Mouse (Mus musculus) ZHBTc4 (cell line): Measurements from ENCODE around the gene Myof.

Experiments used
- DNase-seq: peaks from one replicate; pipeline ENCODE4 v3.0.0-alpha.2; 2011; ENCODE audit warnings: low read depth, low spot score

Gene Myof

DNA sequence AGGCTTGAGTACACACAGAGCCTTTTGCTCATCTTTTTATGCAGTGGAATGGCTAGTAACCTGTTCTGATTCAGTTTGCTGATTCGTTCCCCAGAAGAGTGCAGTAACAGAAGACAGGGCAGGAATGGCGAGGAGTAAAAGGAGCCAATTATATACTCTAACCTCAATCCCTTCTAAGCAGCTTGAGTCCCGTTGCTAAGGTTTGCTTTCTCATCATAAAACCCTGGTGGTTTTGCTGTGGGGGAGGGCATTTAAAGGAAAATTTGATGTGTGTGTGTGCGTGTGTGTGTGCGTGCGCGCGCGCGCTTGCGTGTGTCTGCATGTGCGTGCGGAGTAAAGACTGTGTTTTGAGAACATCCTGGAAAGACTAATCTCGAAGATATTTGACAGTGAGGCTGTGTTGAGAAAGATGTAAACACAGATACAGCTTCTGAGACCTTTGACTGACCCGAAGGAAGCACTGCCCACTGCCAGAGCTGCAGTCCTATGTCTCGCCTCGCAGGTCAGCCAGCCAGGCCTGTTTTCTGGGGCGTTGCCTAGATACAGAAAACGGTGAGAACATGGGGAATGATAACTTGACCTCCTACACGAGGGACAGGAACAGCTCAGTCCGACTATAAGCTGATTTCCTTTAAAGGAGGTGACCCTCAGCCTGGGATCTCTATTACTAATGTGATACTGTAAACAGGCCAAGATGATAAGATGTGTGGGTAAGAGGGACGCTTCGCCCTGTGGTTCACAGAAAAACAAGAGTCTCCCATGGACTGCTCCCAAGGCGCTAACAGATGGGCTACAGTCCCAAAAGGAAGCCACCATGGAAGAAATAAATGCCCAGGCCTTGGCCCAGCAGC, 39.5 kb downstream of the Myof start:
- no peak for DNase-seq

DNA sequence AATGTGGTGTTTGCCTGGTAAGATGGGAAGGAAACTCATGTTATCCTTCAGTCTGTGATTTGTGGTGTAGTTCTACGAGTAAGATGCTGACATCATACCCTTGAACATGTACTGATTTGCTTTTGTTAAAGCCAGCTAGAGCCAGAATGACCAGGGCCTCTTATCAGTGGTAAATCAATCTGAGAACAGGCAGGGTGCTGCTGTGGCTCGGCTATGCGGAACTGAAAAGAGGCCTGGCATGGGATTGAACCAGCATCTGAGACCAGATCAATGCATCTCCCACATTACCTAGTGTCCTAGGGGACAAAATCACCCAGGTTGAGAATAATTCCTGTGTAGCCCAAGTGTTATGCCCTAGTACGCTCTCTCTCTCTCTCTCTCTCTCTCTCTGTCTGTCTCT, 40.6 kb downstream of the Myof start:
- DNase-seq, result no peak

DNA sequence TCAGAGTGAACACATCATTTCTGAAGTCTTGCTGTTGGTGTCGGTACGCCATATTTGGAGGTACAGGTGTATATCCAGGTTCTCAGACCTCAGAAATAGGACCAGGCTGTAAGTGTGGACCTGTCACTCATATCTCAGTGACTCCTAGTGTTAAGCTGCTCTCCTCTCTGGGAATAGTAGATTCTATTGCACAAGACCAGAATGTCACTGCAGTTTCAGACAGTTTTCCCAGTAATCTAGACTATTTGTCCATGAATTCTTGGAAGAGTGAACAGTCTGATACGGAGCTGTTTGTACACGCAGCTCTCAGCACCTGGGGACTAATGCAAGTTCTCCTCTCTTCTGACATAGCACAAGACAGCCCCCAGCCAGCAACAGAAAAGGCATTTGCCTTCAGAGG, 42.4 kb downstream of the Myof start:
- DNase-seq, result no peak

DNA sequence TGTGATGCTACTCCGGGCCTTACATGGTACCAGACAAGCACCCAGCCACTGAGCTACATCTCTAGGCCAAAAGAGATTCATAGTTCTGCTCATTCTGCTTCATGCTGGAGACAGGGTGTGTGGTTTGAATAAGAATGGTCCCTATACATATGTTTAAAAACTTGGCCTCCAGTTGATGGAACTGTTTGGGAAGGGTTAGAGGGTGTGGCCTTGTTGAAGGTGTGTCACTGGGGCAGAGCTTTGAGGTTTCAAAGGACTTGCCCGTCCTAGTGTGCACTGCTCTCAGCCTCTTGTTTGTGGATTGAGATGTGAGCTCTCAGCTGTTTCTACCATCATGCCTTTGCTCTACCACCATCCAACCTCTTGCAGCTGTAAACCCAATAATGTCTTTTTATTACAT, 43.4 kb downstream of the Myof start:
- DNase-seq, result peak; percentile 57

DNA sequence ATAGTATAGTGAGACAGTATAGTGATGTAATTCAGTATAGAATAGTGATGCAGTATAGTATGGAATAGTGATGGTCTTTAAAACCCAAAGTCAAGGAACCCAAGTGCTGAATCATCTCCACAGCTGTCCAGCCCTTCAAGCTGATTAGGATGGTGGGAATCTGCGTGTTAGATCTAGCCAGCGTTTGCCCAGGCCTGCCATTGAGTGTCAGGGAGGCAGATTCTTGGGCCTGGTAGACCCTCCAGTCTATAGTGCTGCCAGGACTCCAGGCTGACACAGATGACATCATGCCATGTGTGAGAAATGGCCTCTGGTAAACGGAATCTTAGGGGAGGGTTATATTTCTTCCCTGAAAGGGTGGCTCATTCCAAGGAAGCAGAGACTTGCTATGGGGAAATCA, 49.1 kb downstream of the Myof start:
- DNase-seq, result no peak

DNA sequence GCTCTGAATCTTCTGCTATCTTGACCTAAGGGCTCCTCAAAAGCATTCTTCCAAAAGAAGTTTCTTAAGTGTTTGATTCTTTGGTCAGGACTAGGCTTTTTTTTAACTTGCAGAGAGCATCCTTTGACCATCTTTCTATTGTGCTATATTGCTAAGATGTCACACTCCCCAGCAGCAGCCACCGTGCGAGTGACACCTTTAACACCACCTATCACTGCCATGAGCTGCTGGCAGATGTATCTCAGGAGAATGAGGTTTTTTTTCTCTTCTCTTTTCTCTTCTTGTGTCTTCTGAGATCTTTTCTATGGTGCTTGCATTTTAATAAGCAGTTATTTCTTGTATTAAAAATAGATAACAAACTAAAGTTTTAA, 51.2 kb downstream of the Myof start:
- no peak for DNase-seq

DNA sequence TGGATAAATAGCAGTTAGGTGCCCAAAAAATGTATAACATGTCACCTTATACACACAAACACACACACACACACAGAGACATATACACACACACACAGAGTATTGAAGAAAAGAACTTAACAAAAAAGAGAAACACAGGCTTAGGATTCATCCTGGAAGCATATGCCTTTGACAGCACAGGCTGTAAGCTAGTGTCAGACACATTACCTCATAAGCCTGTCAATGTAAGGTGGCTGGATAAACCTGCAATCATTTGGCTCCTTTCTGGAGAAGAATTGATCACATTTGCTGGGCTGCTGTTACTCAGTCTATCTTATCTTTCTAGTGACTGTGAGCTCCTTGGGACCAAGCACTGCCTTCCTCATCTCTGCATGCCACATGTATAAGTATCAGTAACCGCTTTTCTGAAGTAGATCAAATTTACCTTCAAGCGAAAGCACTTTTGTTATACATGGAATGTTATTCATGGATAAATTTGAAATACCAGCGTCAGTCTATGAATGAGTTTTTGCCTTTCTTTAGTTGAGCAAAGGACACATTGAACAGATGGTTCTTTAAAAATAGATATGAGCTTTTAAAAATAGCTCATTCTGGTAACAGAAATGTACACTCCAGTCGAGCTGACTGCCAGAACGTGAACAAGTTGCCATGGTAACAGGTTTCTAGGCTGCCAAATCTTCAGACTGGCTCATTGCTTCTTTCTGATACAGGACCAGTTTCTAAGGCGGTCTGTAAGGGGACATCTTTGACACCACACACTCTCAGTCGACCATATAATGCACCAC, 51.8 kb downstream of the Myof start:
- DNase-seq, result no peak

DNA sequence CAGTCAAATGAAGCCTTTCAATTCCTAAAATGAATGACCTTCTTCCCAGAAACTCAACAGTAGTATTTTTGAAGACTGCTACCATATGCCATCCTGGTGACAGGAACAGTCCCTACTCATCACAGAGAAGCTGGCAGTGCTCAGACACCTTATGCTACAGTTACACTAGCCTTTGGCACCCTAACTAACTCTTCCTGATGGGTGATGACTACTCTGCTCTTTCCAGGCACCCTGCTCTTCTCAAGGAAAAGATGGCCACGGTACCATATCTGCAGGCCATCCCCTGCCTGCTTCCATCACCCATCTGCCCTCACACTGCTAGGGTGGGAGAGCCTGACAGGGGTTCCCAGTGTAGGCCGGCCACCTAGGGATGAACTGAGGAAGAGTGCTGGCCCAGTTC, 53.4 kb downstream of the Myof start:
- DNase-seq, result no peak

DNA sequence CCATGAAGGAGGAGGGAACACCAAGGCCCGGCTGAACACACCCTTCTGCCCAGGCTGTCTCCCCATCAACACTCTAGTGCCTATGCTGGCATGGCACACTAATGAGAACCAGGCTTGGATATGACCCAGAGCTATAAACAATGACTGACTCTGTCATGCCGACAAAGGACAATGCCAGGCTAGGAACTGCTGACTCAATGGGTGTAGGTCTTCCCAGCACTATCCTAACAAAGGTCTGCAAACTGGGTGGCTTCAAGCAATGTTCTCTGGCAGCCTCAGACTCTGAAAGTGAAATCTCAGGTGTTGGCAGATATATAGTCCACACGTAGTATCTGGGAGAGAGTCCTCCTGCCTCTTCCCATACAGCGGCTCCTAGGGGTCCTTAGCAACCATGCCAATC, 55.2 kb downstream of the Myof start:
- no peak for DNase-seq

DNA sequence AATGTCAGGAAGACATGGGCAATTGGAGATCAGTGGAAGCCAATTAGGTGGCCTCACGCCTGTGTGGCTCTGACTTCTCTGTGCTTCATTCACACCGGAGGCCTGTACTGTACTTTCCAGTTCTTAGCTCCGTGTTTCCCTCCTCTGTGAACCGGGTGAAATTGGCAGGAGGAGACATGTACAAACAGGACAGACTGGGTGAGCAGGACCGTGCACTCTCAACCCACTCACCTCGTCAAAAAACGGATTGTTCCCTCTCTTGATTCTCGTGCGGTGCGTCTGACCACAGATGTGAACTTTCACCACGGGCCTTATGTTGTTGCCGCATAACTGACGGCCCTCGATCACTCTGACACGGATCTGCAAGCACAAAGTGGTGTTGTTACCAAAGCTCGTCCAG, 57.6 kb downstream of the Myof start:
- DNase-seq, result no peak

DNA sequence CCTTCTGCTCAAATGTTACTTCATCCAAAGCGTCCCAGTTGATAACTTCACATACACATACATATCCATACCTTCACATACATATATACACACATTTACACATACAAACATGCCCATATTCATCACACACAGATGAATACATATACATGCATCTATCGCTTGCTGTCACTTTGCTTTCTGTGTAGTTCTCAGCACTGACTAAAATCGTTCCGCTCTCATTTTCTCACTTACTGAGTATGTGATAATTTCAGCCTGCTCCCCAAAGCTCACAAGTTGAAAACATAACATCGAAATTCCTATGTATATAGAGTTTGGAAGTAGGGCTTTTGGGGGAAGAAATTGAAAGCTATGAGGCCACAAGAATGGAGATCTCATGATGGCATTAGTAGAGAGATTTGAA, 67.4 kb downstream of the Myof start:
- no peak for DNase-seq

DNA sequence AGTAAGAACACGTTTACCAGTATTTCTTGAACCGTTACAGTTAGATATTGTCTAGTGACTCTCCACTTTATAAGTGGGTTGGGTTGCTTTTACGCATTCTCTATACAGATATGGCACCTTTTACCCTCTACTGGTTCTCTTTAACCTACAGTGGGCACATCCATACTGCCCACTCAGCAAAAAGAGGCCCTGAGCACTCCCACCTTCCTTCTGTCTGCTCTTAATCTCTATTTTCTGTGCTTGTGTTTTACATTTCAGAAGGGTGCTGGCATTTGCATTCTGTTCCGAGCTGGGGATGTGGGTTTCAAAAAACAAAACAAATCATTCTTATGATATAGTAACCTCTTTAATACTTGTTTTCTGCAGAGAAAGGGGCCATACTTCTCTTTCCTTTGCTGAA, 72.8 kb downstream of the Myof start:
- no peak for DNase-seq

DNA sequence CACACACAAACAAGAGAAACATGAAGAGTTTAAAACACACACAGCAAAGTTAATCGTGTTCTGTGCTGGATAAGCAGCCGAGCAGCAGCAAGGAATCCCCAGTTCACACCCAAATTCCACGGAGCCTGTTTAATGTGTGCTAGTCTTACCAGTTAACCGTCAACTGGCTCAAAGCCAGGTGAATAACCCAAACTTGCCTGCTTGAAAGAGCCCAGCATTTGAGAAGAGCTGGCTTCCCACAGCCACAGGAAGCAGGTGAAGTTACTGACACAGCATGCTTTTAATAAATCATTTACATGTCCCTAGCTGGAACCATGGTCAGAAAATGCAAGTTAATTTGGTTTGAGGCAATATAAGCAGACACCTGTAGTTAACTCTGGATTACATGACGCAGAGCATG, 73.4 kb downstream of the Myof start:
- peak; percentile 9 for DNase-seq

DNA sequence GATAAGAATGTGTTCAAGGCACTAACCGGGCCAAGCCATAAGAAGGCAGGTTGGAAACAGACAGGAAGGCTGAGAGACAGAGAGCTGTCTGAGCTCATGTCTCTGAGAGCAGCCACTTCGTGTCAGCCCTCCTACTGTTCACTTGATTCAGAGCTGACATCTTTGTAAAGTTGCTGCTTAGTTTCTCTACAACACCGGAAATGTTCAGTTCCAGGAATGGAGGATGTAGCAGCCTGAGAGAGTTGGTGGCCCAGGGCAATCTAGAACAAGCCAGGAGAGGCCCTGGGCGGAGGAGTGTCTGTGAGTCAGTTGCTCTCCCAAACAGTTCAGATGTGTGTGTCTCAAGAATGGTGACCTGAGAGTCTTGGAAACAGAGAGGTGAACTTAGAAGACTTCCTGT, 77.5 kb downstream of the Myof start:
- peak; percentile 55 for DNase-seq

DNA sequence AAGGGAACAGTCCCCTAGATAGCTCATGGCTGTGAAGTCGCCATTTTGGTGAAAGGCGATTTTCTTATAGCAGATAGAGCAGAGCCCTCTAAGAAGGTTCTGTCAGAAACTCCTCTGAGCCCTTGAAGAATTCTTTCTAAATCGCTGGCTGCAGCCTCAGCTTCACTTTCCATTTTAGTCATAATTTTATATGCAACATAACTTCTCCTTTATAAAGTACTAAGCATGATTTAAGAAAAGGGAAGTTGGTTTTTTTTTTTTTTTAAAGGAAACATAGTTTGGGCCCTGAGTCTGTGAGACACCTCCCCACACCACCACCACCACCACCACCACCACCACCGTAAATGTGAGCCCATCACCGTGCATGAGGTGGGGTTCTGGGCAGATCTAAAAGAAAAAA, 80.0 kb downstream of the Myof start:
- no peak for DNase-seq

DNA sequence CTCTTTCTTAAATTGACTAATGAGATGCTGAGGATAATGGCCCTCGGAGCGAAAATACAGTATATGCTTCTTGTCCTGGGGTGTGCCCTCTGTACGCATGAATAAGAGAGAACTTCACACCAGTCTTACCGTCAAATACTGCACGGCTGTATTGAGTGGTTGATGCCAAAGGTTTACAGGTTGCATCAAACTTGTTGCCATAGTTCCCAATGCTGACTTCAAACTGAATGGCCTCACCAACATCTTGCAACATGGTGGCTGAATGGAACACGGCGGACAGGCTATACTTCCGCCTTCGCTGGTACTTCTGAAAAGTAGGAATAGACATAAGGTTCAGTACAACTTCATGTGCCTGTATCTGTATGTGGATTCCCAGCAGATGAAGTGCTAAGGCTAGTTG, 82.6 kb downstream of the Myof start:
- DNase-seq, result no peak

DNA sequence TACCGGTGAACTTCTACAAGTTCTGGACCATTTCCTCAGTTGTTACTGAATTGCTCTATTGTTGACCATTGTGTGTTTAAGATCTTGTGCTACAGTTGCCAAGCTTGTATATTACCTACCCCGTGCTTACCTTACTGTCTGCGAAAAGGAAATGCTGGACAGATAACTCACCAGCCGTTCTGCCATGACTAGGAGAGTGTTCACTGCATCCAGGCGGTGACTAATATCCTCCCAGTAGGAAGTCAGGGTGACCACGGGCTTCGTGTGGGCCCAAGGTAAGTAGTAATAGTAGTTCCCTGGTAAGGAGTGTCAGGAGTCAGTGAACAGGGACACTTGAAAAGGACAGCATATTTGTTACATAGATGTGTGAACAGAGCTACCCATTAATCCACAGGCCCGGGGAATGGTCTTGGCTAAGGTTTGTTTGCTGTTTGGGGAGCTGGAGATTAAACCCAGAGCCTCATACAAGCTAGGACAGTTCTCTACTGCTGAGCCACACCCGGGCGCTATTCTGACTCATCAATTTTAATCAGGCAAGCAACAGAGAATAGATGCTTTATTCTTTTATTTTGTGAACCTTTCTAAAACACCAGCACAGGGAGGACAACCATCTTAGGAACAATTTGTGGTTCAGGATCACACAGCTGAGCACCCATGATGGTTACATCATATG, 83.7 kb downstream of the Myof start:
- no peak for DNase-seq

DNA sequence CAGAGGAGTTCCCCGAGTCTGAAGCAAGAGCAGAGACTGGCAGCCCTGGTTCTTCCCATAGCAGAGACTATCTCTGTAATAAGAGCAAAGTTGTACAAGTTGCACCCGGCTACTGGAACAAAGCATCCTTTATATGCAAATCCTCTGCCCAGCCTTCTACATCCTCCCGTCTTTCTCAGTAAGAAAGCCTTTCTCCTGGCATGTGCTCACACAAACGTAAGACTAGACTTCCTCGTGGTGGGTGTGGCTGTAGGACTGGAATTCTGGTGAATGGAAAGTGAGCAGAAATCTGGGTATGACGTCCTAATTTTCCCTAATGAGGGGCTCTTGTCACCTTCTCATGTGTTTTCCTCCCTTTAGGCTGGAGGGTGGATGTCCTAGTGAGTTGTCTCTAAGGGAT, 84.3 kb downstream of the Myof start:
- DNase-seq, result peak; percentile 58

DNA sequence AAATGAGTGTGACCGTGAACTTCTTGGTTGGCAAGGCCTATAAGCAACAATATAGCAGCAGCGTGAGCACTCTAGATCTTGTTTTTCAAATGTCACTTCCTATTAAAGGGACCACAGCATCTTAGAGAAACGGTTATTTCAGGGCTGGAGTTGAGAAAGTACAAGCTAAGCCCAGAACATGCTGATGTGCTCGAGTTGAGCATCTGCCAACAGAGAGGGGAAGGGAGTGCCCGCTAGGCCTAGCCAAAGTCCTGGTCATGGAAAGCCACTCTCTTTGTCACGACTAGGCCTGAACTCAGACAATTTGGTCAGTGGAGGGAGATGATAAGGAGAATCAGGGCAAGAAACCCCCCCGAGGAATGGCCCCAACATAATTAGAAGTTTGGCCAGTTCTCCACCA, 86.1 kb downstream of the Myof start:
- no peak for DNase-seq

DNA sequence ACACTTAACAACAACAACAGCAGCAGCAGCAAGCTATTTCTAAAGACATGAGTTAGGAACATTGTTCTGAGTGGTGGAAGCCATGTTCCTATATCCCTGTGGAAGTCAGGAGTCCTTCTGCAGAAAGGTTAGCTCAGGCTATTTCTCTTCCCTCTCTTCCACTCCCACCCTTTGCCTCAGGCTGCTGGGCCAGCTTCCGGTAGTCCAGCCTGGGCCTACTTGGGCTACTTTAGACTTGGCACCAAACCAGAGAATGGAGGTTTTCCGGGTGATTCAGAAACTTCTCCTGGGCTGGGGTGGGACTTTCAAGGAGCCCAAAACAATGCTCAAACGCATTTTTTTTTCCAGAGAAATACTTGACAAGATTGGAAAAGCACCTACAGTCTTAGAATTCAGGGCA, 87.4 kb downstream of the Myof start:
- DNase-seq, result no peak

DNA sequence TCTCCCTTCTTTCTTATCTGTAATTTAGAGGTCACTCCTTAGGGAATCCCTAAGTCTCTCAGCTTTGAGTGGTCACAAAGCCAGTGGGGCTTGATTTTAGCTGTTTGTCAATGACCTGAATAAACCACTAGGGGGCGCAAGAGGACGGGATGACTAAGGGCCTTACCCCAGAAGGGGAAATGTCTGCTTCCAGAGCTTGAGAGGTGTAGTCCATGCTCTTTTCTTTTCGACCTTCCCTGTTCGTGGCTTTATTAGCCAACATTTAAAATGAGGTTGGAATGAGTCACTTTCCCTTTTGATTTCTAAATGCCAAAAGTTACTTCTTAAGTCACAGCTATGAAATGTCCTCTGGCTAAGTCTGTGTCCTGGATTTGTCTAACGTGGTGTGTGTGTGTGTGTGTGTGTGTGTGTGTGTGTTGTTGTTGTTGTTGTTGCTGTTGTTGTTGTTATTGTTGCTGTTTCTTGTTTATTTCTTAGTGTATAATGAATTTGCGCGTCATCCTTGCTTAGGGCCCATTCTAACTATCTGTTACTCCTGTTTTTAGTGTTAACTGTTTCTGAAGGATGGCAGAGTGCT, 87.9 kb downstream of the Myof start:
- peak; percentile 82 for DNase-seq

DNA sequence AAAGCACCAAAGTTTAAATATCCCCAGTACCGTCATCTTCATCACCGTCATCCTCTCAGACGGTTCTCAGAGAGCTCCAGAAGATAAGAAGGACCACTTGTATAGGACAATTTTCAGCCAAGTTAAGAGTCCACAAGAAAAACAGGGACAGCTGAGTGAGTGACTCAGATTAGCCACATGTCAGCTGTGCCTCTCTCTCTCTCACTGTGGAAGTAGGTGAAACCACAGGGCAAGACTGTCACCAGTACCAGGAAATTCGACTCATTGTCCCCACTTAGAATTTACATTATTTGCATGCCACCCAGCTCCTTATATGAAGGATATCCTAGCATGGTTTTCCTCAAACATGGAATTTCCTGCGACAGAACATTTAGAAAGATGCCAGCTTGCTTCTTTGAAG, 88.6 kb downstream of the Myof start:
- no peak for DNase-seq
